Mouse (Mus musculus) kidney, embryonic 16.5 days (tissue): ENCODE measurements around the gene Arid1b. TPM values are rescaled to one million over a fixed set of nuclear protein-coding genes. Genes with fewer than 3 reads are reported as not detected.

Experiments used
- ATAC-seq: fragments of 200-750 bp; cut with Nextera tagmentation; 2 replicates; pipeline ENCODE4 v1.8.0; 2017; ENCODE audit warnings: moderate TSS enrichment; ENCODE audit not compliant: low FRiP score, low TSS enrichment
- H3K27ac ChIP-seq: fragments of 300-500 bp; sonication (generic); 2 replicates; pipeline ENCODE4 v1.5.1; 2014; ENCODE audit warnings: low read length
- H3K27me3 ChIP-seq: fragments of 300-500 bp; sonication (generic); 2 replicates; pipeline ENCODE4 v1.6.1; 2014; ENCODE audit warnings: low read length, control low read depth, mixed read lengths; ENCODE audit not compliant: insufficient read depth
- H3K36me3 ChIP-seq: fragments of 300-500 bp; sonication (generic); 2 replicates; pipeline ENCODE4 v1.6.1; 2014; ENCODE audit warnings: low read length, control low read depth, mixed read lengths; ENCODE audit not compliant: insufficient read depth
- H3K4me1 ChIP-seq: fragments of 300-500 bp; sonication (generic); 2 replicates; pipeline ENCODE4 v1.6.1; 2014; ENCODE audit warnings: low read length, control low read depth, mixed read lengths; ENCODE audit not compliant: insufficient read depth
- H3K4me2 ChIP-seq: fragments of 300-500 bp; sonication (generic); replicated peaks from 2 replicates; pipeline ENCODE4 v1.6.1; 2014; ENCODE audit warnings: low read depth, low read length
- H3K4me3 ChIP-seq: fragments of 300-500 bp; sonication (generic); 2 replicates; pipeline ENCODE4 v1.5.1; 2014; ENCODE audit warnings: mild to moderate bottlenecking, low read length
- H3K9ac ChIP-seq: fragments of 300-500 bp; sonication (generic); replicated peaks from 2 replicates; pipeline ENCODE4 v1.6.1; 2014; ENCODE audit warnings: low read length
- H3K9me3 ChIP-seq: fragments of 300-500 bp; sonication (generic); 2 replicates; pipeline ENCODE4 v1.6.1; 2016; ENCODE audit warnings: low read length, control low read depth
- WGBS: fragments of 180-500 bp; shearing (Covaris S2); extraction: QIAGEN DNeasy Blood & Tissue Kit; methylation state at CpG from one replicate; pipeline ENCODE4 v1.1.7; 2014; 5-methylcytosine and 5-hydroxymethylcytosine counted together
- polyA plus RNA-seq: library from polyadenylated mRNA; unstranded; fragments of >200 nt; fragmentation: Nextera tagmentation; extraction: Ambion mirVana; gene quantifications from 2 replicates; pipeline ENCODE4 v1.2.1, GENCODE M21; 2015

Gene Arid1b
- polyA plus RNA-seq, 1 experiment from 2014 or later: 10.9 TPM

- 100% methylated on average over 1 of the region's 1 CpGs for WGBS
- Histone ChIP-seq H3K27me3 (no peaks in the 10 kb centered on the region), H3K4me2 (no peak overlapping the region), H3K36me3 (no peaks in the 10 kb centered on the region; the same call in 1 of the 2 replicates), H3K27ac (no peak overlapping the region), H3K4me3 (no peak overlapping the region), H3K9ac (no peak overlapping the region), H3K9me3 (no peaks in the 10 kb centered on the region), H3K4me1 (peaks cover 32% of the 10 kb centered on the region)
- 0 out of 2 replicates have a peak, but pooled peaks have one; percentile 28 for ATAC-seq
These were observed 239.9 kb downstream of the Arid1b start for GRCm38 (mm10) chr17:5233991-5234390.

DNA sequence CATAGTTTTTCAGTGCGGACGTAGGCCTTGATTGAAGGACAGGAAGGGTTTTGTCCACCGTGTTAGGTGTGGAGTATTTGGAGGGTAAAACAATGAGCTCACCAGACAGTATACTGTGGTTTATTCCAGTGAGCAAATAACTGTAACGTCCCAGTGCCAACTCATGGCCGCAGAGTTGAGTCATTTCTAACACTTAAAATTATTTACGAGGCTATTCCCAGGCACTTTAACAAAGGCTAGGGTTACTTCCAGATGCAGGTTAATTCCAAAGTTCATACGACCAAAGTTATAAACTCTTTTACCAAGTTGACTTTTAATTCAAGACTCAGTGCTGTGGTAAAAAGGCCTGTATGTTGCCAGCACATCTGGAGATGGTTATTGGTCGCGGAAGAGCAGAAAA lies 240.9 kb downstream of the Arid1b start:
- WGBS: 50% methylated on average over 9 of the region's 9 CpGs
- no peak overlapping the region for H3K27ac ChIP-seq
- peaks cover 40% of the 10 kb centered on the region for H3K4me1 ChIP-seq
- no peaks in the 10 kb centered on the region for H3K27me3 ChIP-seq
- H3K9me3 ChIP-seq: no peaks in the 10 kb centered on the region
- H3K4me2 ChIP-seq: no peak overlapping the region
- no peak for ATAC-seq
- H3K9ac ChIP-seq: no peak overlapping the region
- H3K36me3 ChIP-seq: no peaks in the 10 kb centered on the region; the same call in 1 of the 2 replicates
- no peak overlapping the region for H3K4me3 ChIP-seq

GRCm38 (mm10) chr17:5237765-5238164 lies 243.6 kb downstream of the Arid1b start:
- Histone ChIP-seq H3K36me3 (no peaks in the 10 kb centered on the region), H3K9ac (no peak overlapping the region), H3K27me3 (no peaks in the 10 kb centered on the region), H3K4me2 (no peak overlapping the region), H3K27ac (no peak overlapping the region), H3K9me3 (no peaks in the 10 kb centered on the region), H3K4me1 (peaks cover 31% of the 10 kb centered on the region), H3K4me3 (no peak overlapping the region)
- 42% methylated on average over 3 of the region's 3 CpGs for whole genome bisulfite sequencing
- ATAC-seq: no peak

DNA sequence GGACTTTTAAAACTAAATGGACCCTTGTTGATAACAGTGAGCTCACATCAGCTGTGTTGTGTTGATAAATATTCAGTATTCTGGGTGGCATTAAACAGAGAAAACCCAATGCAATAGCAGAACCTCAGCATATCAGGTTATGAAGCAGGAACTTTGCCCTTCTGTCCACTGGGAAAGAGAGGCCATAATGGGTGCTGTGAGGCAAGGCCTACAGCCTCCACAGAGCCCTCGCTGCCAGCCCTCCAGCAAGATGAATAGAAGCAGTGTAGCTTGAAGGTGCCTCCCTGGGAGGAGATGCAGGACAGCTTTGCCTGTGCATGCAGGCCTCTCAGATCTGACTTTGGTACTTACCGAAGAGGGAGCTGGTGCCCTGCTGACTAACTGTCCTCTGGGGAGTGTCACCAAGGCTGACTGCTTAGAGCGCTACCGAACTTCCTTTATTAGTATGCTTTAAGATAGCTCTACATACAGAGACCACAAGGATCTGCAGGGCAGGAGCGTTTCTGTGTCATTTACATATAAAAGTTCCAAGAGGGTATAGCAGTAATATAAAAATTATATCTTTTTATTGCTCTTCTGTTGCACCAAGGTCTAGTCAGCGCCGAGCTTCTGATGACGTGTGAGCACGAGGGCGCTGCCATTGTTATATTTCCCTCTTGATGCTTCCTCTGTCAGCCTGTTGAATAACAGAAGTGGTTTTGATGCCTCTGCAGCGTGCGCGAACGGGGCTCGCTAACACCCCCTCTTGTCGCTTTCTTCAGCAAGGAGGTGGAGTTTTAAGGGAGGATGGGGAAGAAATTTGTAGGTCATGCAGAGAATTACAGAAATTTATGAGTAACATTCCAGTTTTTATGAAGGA lies 244.5 kb downstream of the Arid1b start:
- Histone ChIP-seq H3K4me2 (no peak overlapping the region), H3K9me3 (no peaks in the 10 kb centered on the region), H3K4me3 (no peak overlapping the region), H3K27me3 (no peaks in the 10 kb centered on the region), H3K36me3 (peaks cover 4% of the 10 kb centered on the region; the same call in 1 of the 2 replicates), H3K9ac (no peak overlapping the region), H3K27ac (no peak overlapping the region; the same call in 1 of the 2 replicates), H3K4me1 (peaks cover 30% of the 10 kb centered on the region)
- 73% methylated on average over 16 of the region's 16 CpGs for WGBS
- ATAC-seq: no peak

GRCm38 (mm10) chr17:5244526-5244925 lies 250.4 kb downstream of the Arid1b start:
- Histone ChIP-seq H3K27me3 (no peaks in the 10 kb centered on the region), H3K4me3 (no peak overlapping the region), H3K9ac (no peak overlapping the region), H3K4me1 (peaks cover 43% of the 10 kb centered on the region), H3K27ac (no peak overlapping the region), H3K9me3 (no peaks in the 10 kb centered on the region), H3K36me3 (peaks cover 8% of the 10 kb centered on the region), H3K4me2 (no peak overlapping the region)
- WGBS: 89% methylated on average over 2 of the region's 2 CpGs
- ATAC-seq: no peak

- H3K9ac ChIP-seq: no peak overlapping the region
- H3K4me3 ChIP-seq: no peak overlapping the region
- H3K36me3 ChIP-seq: peaks cover 8% of the 10 kb centered on the region
- H3K27me3 ChIP-seq: no peaks in the 10 kb centered on the region
- 44% methylated on average over 11 of the region's 11 CpGs for WGBS
- no peak overlapping the region for H3K27ac ChIP-seq
- 0 out of 2 replicates have a peak, but pooled peaks have one; percentile 28 for ATAC-seq
- H3K9me3 ChIP-seq: no peaks in the 10 kb centered on the region
- no peak overlapping the region for H3K4me2 ChIP-seq
- peaks cover 48% of the 10 kb centered on the region for H3K4me1 ChIP-seq
These were observed 252.6 kb downstream of the Arid1b start for GRCm38 (mm10) chr17:5246688-5247087.

GRCm38 (mm10) chr17:5247247-5247646 lies 253.1 kb downstream of the Arid1b start:
- Histone ChIP-seq H3K36me3 (peaks cover 8% of the 10 kb centered on the region), H3K9me3 (no peaks in the 10 kb centered on the region), H3K4me2 (no peak overlapping the region), H3K4me3 (no peak overlapping the region), H3K9ac (no peak overlapping the region), H3K27ac (no peak overlapping the region), H3K27me3 (no peaks in the 10 kb centered on the region), H3K4me1 (peaks cover 51% of the 10 kb centered on the region)
- ATAC-seq: no peak
- 84% methylated on average over 7 of the region's 7 CpGs for WGBS

DNA sequence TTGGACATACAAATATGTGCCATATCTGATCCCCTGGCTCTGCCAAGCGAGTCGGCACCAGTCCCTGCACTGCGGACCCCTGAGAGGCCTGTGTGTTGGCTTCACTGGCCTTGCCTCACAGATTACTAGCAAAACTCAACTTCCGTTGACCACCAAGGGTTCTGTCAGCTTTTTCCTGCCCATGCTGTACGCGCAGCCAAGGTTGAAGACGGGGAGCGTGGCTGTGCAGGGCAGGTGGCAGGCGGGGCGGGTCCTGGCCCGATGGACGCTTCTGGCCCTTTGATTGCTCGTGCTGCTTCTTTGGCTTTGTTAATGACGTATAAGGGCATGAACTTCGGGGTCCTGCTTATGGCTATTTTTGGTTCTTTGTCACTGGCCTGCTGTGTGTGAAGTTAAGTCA lies 253.6 kb downstream of the Arid1b start:
- Histone ChIP-seq H3K4me2 (no peak overlapping the region), H3K9me3 (no peaks in the 10 kb centered on the region), H3K4me1 (peaks cover 51% of the 10 kb centered on the region), H3K9ac (no peak overlapping the region; the same call in 1 of the 2 replicates), H3K4me3 (no peak overlapping the region), H3K27me3 (no peaks in the 10 kb centered on the region), H3K27ac (0 out of 2 replicates have a peak overlapping the region, but pooled peaks have one; percentile 26), H3K36me3 (peaks cover 8% of the 10 kb centered on the region)
- no peak for ATAC-seq
- 62% methylated on average over 15 of the region's 15 CpGs for WGBS

GRCm38 (mm10) chr17:5248957-5249656 lies 255.0 kb downstream of the Arid1b start:
- H3K27me3 ChIP-seq: no peaks in the 10 kb centered on the region
- H3K4me3 ChIP-seq: no peak overlapping the region
- WGBS: 15% methylated on average over 17 of the region's 17 CpGs
- H3K36me3 ChIP-seq: peaks cover 4% of the 10 kb centered on the region; the same call in 1 of the 2 replicates
- ATAC-seq: no peak
- no peak overlapping the region for H3K9ac ChIP-seq
- no peaks in the 10 kb centered on the region for H3K9me3 ChIP-seq
- peaks cover 51% of the 10 kb centered on the region for H3K4me1 ChIP-seq
- peak overlapping the region; percentile 84 for H3K27ac ChIP-seq
- 0 out of 2 replicates have a peak overlapping the region, but pooled peaks have one; percentile 26 for H3K4me2 ChIP-seq
